Mouse (Mus musculus) neural tube, postnatal 0 days (tissue): ENCODE results near the gene Tmem253. TPM values are rescaled to one million over a fixed set of nuclear protein-coding genes. Genes with fewer than 3 reads are reported as not detected.

ENCODE experiments used
- polyA plus RNA-seq: library from polyadenylated mRNA; unstranded; fragments of >200 nt; fragmentation: Nextera tagmentation; extraction: Ambion mirVana; gene quantifications from 2 replicates; pipeline ENCODE4 v1.2.1, GENCODE M21; 2015

Tmem253 gene
- 0.19 and 0.55 TPM in 2 replicates for polyA plus RNA-seq

GRCm38 (mm10) chr14:52015445-52016100, at the start of gene Tmem253:
Tmem253 (plus strand) TSS chr14:52015658.

GRCm38 (mm10) chr14:51984247-51985231, 30.9 kb upstream of the Tmem253 start, which contains the start of gene Arhgef40:
Arhgef40 (plus strand) TSS chr14:51984719.

GRCm38 (mm10) chr14:52020486-52021137, 5.2 kb downstream of the Tmem253 start, which contains the start of gene Zfp219:
Zfp219 (minus strand) TSS chr14:52020733.

GRCm38 (mm10) chr14:52042359-52042758, 26.9 kb downstream of the Tmem253 start, which contains the start of gene Olfr221:
Olfr221 (minus strand) TSS chr14:52042459.

Other genes with a start within 250 kb of the Tmem253 start
- not detected in 2 replicates for gene Ang4, start 242.1 kb upstream of the Tmem253 start, polyA plus RNA-seq
- gene AY358078, start 215.6 kb upstream of the Tmem253 start, polyA plus RNA-seq: not detected in 2 replicates
- gene Ear6, start 162.0 kb upstream of the Tmem253 start, polyA plus RNA-seq: not detected in 2 replicates
- 60.3 and 70.4 TPM in 2 replicates for gene Mettl17, start 130.8 kb upstream of the Tmem253 start, polyA plus RNA-seq
- 0.72 and 1.4 TPM in 2 replicates for gene Slc39a2, start 122.8 kb upstream of the Tmem253 start, polyA plus RNA-seq
- 674 and 708 TPM in 2 replicates for gene Ndrg2, start 101.5 kb upstream of the Tmem253 start, polyA plus RNA-seq
- gene Tppp2, start 97.2 kb upstream of the Tmem253 start, polyA plus RNA-seq: not detected in 2 replicates
- not detected in 2 replicates for gene Rnase13, start 92.9 kb upstream of the Tmem253 start, polyA plus RNA-seq
- 65.4 and 73.4 TPM in 2 replicates for gene Arhgef40, start 30.9 kb upstream of the Tmem253 start, polyA plus RNA-seq
- gene Zfp219, start 5.1 kb downstream of the Tmem253 start, polyA plus RNA-seq: 22.6 and 23.4 TPM in 2 replicates
- not detected in 2 replicates for gene Olfr221, start 26.8 kb downstream of the Tmem253 start, polyA plus RNA-seq
- 215 and 230 TPM in 2 replicates for gene Hnrnpc, start 88.4 kb downstream of the Tmem253 start, polyA plus RNA-seq
- gene Rpgrip1, start 95.0 kb downstream of the Tmem253 start, polyA plus RNA-seq: 36.4 and 40.0 TPM in 2 replicates
- 35.4 and 35.9 TPM in 2 replicates for gene Supt16, start 181.8 kb downstream of the Tmem253 start, polyA plus RNA-seq
- 23.2 and 32.0 TPM in 2 replicates for gene Chd8, start 242.1 kb downstream of the Tmem253 start, polyA plus RNA-seq